Mouse (Mus musculus): ENCODE results near the gene Numa1.
A peak's percentile ranks its signal among the peaks of the same experiment; 100 is the strongest.
"Not testable (repeated sequence)": the region's sequence is repeated elsewhere in the genome, so short reads cannot be mapped to it uniquely, and the experiment has no call there.

The Numa1 gene

DNA sequence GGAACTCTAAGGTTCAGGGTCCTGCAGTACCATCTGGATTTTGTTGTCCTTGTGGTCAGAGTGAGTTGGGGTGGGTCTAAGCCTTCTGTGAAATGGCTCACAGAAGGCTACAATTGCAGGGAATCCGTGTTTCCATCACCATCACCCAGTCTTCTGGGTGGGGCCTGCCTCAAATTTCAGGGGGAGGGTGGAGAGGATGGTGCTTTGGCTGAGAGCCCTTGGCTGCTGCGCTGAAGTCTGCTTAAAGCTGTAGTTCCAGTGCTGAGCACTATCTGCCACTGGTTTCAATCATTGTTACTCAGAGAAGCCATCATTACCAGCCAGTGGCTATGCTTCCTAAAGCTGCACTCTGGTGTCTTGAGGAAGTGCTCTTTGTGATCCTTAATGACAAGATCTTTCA, 40.6 kb downstream of the Numa1 start:
- peak; percentile 51 to 62 for DNase-seq (ENCODE audit: low spot score in 2 of 2)

GRCm38 (mm10) chr7:101982735-101983134, 48.8 kb downstream of the Numa1 start:
- no peak for DNase-seq (ENCODE audit: low spot score in 2 of 2)

DNA sequence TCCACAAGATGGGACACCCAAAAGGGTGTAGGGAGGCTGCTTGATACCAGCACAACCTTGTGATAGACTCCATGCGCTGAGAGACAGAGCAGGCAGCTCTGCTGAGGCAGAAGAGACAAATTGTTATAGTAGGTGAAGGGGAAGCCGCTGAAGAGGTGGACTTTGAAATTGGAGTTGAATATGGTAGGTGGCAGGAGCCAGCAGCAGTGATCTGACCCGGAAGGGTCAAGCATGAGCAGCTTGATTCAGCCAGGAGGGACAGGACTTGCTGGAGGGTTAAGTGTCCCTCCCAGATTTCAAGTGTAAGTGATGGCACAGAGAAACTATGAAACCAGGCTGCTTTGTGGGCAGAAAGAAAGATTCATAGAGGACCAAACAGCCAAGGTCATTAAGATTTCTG, 51.2 kb downstream of the Numa1 start:
- DNase-seq (ENCODE audit: low spot score in 2 of 2), result no peak

DNA sequence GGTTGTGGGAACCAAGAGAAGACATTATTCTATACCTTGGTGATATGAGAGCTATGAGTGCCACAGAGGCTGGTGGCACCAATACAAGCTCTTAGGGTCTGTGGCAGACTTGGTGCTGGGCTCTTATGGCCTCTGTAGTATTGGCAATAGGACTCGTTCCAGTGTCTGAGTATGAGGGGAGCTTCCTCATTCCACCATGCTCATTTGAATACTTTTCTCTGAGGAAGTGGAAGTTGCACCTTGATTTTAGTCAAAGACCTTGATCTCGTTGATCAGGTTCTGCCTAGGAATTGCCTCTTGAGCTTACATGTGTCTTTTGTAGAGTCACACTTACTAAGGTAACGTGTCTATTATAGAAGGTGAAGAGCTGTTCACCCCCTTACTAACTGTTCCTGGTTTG, 60.3 kb downstream of the Numa1 start:
- DNase-seq (ENCODE audit: low spot score in 2 of 2), result no peak

GRCm38 (mm10) chr7:101998194-101998927, 64.5 kb downstream of the Numa1 start:
- peak; percentile 77 to 88 for DNase-seq (ENCODE audit: low spot score in 2 of 2)

- DNase-seq (ENCODE audit: low spot score in 2 of 2), result no peak
Observed at GRCm38 (mm10) chr7:101999461-102000151, 65.7 kb downstream of the Numa1 start.

DNA sequence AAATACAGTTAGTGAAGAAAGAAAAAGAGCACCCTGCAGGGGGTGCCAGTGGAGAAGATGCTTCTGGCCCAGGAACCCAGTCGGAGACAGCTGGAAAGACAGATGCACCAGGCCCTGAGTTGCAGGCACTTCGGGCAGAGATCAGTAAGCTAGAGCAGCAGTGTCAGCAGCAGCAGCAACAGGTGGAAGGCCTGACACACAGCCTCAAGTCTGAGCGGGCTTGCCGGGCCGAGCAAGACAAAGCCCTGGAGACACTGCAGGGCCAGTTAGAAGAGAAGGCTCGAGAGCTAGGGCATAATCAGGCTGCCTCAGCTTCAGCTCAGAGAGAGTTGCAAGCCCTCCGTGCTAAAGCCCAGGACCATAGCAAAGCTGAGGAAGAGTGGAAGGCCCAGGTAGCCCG, 66.4 kb downstream of the Numa1 start:
- DNase-seq (ENCODE audit: low spot score in 2 of 2), result no peak

DNA sequence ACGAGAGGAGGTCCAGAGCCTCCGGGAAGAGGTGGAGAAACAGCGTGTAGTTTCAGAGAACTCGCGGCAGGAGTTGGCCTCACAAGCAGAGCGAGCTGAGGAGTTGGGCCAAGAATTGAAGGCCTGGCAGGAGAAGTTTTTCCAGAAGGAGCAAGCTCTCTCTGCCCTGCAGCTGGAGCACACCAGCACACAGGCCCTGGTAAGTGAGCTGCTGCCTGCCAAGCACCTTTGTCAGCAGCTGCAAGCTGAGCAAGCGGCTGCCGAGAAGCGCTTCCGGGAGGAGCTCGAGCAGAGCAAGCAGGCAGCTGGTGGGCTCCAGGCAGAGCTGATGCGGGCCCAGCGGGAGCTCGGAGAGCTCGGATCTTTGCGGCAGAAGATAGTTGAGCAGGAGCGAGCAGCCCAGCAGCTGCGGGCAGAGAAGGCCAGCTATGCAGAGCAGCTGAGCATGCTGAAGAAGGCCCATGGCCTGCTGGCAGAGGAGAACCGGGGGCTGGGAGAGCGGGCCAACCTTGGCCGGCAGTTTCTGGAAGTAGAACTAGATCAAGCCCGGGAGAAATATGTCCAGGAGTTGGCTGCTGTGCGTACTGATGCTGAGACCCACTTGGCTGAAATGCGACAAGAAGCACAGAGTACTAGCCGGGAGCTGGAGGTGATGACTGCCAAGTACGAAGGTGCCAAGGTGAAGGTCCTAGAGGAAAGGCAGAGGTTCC, 67.2 kb downstream of the Numa1 start:
- peak; percentile 58 to 65 for DNase-seq (ENCODE audit: low spot score in 2 of 2)

DNA sequence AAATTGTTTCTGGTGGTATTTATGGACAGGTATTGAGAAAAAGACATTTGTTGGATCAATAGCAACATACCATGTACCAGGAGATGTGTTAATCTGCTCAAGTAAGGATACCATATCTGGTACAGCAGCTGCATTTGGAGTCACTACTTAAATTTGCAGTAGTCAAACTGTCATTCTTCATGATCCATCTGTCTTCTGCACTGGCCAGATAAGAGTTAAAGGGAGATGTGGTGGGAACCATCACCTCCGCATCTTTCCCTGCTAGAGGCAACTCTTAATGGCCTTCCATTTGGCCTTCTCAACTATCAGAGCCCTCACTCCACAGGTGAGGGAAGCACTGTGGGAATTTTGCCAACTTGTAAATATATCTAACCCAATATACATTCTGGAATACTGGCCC, 72.6 kb downstream of the Numa1 start:
- DNase-seq (ENCODE audit: low spot score in 2 of 2), result no peak

DNA sequence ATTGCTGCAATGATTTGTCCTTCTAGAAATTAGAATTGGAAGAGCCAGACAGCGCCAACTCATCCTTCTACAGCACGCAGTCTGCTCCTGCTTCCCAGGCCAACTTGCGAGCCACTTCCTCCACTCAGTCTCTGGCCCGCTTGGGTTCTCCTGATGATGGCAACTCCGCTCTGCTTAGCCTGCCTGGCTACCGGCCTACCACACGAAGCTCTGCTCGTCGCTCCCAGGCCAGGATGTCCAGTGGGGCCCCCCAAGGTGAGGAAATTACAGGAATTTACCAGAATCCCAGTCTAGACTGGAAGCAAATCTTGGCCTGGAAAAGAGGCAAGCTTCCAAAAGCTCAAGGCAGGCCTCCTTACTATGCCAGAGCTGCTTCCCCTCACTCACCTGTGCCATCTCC, 77.9 kb downstream of the Numa1 start:
- DNase-seq (ENCODE audit: low spot score in 2 of 2), result no peak

DNA sequence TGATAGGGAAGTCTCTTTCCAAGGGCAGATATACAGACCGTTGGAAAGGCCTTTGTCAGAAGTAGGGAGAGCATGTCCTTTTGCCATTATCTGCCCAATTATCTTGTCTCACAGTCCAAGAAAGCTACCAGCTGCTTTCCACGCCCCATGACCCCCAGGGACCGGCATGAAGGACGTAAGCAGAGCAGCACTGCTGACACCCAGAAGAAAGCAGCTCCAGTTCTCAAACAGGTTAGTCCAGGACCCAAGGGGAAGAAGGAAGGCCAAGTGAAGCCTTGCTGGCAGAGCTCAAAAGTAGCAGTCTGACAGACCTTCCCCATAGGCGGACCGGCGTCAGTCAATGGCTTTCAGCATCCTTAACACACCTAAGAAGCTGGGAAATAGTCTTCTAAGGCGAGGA, 79.5 kb downstream of the Numa1 start:
- no peak for DNase-seq (ENCODE audit: low spot score in 2 of 2)

DNA sequence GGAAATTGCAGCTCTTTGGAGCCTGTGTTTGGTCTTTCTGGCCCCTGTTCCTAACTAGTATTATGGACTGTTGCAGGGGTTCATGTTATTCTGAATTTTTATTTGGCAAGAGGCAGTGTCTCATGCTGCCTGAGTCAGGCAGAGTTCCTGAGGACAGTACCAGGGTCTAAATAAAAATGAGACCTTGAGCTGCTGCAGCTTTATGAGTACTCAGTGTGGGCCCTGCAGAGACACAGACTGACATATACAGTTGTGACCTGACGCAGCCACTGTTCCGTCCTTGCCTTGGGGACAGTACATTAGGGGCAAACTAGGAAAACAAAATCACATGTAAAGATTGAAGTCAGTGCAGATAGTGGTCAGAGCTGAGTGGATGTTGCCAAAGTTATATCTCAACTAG, 81.1 kb downstream of the Numa1 start:
- DNase-seq (ENCODE audit: low spot score in 2 of 2), result no peak

DNA sequence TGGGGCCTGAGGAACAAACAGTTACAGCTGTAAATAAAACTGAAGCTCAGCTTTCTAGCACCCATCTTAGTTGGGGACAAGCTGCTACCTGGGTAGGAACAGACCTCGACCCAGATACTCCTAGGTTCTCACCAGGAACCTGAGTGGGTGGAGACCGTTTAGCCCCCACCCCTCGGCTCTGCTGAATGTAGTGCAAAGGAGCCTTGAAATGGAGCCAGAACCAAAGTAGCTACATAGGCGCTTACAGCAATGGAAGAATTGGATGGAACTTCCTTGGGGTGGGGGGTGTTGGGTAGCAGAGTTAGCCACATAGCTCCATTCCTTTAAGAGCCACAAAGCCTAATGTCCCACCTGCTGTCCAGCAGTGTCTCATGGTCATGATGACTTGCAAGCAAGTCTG, 83.0 kb downstream of the Numa1 start:
- no peak for DNase-seq (ENCODE audit: low spot score in 2 of 2)

- peak; percentile 45 to 63 for DNase-seq (ENCODE audit: low spot score in 2 of 2)
Observed at GRCm38 (mm10) chr7:102017452-102017851, 83.5 kb downstream of the Numa1 start.

GRCm38 (mm10) chr7:102018034-102018433, 84.1 kb downstream of the Numa1 start:
- DNase-seq (ENCODE audit: low spot score in 2 of 2), result peak; percentile 53 to 56

DNA sequence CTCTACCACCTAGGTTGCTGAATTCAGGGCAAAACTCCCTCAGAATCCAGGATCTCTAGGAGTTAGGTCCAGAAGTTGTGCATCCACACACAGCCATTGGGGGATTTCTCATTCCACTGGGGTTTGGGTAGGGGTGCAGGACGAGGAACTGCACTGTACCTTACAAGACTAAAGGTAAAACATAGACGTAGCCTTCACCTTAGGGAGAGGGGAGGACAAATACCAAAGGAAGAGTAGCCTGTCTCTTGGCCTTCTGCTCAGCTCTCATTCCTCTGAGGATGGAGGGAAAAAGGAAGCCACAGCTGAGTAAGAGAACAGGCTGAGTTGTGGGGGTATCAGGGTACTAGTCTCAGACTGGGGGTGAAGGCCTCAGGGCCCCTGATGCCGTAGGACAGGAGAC, 84.7 kb downstream of the Numa1 start, which contains the start of gene Il18bp:
TSS of gene Il18bp (minus strand) at position 101 of the 400 bp plus-strand sequence.
- no peak for DNase-seq (ENCODE audit: low spot score in 2 of 2)

DNA sequence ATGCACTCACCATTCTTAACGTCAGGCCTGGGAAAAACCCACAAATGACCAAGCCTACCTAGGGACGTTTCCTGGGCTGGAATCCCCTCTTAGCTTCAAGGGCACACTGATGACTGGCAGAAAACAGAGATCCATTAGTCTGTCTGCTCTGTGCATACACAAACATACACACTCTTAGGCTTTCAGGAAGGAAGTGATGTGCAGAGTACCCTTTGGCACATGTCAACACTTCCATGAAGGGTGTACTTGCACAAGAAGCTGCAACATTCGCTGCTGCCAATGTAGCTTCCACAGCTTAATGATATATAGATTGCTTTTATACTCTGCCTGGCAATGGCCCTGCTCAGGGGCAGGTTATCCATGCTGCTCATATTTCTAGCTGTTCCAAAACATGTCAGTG, 85.5 kb downstream of the Numa1 start:
- DNase-seq (ENCODE audit: low spot score in 2 of 2), result no peak

DNA sequence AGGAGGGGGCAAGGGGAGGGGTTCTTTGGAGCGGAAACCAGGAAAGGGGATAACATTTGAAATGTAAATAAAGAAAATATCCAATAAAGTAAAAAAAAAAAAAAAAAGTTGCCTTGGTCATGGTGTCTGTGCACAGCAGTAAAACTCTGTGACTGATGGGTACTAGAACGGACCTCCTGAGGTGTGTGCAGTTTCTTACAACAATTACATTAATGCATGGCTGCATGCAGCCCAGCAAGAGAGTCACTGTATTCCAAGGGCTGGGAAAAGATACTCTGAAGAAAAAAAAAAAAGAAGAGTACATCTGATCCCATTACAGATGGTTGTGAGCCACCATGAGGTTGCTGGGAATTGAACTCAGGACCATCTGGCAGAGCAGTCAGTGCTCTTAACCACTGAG, 87.0 kb downstream of the Numa1 start:
- DNase-seq (ENCODE audit: low spot score in 2 of 2), result not testable (repeated sequence)

DNA sequence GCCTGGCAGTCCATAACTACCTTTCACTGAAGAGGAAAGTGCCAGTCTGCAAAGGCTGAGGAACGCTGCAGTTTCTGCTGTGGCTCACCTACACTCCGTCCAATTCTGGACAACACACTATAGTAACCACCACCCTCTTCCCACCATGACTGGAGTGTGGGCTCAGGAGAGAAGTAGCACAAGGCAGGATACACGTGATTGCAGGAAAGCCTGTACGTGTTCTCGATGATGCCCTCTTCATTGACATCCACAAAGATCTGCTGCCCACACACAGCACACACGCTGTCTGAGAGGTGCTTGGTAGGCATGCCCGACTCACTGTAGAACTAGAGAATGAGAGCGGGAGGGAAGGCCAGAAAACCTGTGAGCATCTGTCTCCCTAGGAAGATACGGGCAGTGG, 89.9 kb downstream of the Numa1 start:
- DNase-seq (ENCODE audit: low spot score in 2 of 2), result no peak

DNA sequence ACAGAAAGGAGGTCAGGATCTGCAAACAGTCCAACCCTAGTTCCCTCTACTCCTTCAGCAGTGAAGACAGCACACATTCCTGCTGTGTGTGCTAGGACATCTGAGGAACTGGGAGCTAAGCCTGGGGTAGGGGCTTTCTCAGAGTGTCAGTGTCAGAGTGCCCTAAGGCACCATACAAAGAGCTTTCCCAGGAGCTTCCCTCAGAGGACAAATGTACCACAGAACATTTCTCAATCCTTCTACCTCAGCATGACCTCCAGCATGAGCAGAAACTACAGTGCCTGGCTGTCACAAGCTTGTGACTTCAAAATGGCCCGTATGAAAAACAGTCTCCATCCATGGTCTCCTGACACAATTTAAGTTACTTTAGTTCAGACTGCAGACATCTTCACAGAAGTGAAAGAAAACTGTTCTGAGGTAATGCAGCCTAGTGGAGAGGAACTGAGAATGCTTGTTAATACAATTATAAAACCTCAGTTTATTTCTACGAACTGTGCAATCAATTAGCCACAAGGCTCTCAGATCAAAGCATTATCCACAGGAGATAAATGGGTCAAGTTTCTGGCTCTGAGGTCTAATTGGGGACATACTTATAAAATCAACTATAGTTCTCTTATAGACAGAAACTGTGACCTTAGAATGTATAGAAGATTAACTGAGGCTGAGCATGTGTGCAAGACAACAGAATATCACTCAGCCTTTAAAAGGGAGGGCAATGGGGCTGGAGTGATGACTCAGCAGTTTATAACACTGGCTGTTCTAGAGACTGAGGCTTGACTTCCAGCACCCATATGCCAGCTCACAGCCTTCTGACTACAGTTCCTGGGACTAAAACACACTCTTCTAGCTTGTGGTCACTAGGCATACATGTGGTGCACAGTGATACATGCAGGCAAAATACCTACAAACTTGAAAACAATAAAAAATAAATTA, 91.5 kb downstream of the Numa1 start:
- no peak for DNase-seq (ENCODE audit: low spot score in 2 of 2)

GRCm38 (mm10) chr7:102034904-102035303, 101.0 kb downstream of the Numa1 start:
- DNase-seq (ENCODE audit: low spot score in 2 of 2), result no peak

- no peak for DNase-seq (ENCODE audit: low spot score in 2 of 2)
Observed at GRCm38 (mm10) chr7:102035534-102035933, 101.6 kb downstream of the Numa1 start.

Data from heart, adult 9 months (tissue).